Mouse (Mus musculus): ENCODE results near the gene Zfp3.
"Not testable (repeated sequence)": the region's sequence is repeated elsewhere in the genome, so short reads cannot be mapped to it uniquely, and the experiment has no call there.

Zfp3 gene

DNA sequence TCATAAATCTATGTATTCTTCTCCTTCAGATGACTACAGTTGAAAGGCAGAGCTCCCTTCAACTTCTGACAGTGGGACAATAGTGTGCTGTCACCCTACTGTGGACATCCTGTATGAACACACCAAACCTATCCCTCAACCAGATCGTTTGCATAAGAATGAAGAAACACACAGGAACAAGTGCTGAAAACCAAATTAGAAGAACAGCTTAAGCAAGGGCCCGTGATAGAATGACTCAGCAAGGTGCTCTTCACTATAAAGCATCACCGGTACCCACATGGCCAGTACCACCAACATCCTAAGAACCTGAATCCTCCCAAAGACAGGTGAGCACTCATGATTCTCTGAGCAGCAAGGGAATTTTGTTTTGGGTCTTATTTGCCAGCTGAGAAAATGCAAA is 3.6 kb upstream of the Zfp3 start:
- DNase-seq, result not testable (repeated sequence)

DNA sequence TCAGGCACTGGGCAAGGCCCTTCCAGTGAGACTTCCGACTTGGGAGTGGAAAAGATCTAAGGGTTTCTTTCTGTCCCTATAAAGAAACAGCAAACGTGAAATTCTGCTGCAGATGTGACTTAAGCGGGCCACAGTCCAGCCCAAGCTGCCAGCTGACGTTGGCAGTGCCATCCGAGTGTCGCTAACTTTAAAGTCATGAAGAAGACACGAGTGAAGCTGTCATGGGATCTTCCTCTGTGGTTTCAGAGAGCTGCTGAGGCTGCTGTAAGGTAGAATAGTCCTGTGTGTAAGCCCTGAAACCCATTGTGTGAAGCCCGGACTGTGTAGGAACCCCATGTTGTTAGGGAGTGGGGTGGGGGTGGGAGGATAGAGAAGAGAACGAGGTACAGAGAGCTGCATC is 1.4 kb upstream of the Zfp3 start:
- no peak for DNase-seq

DNA sequence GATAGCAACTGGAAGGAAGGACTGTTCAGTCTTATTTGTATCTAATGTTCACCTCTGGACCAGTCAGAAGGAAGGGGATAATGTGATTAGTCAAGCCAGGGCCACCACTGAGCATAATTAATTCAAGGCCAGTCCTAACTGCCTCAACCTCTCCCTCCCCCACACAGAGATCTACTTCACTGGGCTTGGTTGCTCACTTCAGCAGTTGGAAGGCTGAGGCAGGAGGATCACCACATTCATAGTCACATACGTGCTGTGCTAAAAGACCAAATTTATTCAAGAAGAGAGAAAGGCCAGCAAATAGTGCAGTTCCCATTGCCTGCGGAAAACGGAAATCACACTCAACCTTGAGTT is 450 bp upstream of the Zfp3 start:
- no peak for DNase-seq

DNA sequence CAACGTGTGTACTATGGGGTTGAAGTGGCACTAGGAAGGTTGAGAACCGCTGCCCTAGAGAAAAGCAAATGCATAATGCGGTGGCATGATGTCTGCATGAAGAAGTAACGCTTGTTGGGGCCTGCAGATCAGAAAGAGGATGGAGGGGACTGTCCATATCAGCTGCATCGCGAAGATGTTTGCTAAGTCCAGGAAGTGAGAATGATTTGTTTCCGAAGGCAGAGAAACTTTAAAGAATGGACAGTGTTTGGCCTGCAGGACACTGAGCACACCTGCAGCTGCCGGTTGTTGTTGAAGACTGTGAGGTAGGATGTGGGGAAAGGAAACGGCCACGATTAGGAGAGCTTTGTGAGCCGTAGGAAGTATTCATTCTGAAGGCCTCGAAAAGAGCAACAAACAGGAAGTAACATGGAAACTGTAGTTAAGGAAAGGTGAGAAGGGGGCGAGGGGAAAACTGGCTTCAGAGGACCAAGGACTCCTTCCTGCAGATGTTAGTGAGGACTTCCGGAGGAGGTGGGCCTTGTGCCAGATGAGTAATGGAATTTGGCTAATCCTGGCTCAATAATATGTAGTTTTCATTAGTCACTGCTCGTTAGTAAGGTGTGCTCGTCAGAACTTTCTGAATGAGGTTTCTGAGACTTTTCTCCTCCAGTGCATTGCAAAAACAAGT is 1.9 kb downstream of the Zfp3 start:
- peak; percentile 9 for DNase-seq

DNA sequence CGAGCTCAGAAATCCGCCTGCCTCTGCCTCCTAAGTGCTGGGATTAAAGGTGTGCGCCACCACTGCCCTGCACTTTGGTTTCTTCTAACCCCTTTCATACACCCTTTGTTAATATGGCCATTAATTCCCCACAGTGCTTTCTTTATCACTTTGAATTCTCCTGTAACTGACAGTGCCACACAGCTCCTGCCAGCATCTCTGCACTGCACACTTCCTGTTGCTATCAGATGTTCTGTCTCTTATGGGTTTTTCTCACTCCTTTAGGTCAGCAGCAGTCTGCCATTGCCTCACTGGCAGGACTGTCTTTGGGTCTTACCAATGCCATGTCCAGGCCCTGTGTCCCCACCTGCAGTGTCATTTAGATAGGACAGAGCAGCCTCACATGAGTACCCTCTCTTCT is 6.8 kb downstream of the Zfp3 start:
- no peak for DNase-seq

DNA sequence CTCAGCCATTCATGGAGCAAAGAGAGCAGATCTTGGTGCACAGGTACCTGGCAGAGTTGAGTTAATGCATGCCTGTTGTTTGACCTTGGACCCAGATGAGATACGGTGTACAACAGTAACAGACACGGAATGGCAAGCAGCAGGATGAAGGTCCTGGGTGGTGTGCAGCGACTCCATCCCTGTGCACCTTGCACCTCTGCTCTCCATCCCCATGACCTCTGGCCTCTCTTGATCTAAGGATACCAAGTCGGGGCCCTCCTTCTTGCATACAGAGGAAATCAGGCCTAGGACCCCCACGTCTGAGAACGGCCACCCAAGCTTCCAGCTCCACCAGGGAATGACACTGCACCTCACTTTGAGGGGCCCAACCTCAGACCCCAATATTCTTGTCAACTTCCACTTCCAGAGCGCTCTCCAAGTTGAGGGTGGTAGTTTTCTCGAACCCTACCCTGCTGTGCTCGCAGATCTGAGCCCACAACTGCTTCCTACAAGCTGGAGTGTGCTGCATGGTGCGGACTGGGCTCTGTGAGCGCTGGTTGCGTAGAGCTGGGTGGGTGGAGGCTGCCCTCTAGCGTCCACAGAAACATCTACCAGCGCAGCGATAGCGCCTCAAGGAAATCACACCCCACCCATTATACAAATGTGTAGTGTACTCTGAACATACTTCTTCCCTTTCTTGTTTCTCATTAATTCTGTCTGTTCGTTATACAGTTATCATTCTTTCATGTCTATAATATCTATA is 13.0 kb downstream of the Zfp3 start:
- DNase-seq, result peak; percentile 75

DNA sequence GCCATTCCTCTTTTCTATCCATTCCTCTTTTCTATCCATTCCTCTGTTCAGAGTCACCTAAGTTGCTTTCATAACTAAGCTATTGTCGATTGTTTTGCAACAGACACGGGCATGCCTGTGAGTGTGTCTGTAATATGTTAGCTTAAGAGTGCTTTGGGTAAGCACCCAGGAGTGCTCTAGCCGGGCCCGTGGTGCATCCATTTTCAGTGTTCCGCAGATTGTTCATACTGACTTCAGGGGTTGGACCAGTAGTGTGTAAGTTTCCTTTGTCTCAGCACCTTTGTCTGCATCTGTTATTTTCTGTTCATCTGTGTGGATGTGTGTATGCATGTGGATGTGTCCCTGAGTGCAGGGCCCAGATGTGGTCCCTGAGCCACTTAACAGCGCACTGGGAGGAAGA is 13.6 kb downstream of the Zfp3 start:
- no peak for DNase-seq

DNA sequence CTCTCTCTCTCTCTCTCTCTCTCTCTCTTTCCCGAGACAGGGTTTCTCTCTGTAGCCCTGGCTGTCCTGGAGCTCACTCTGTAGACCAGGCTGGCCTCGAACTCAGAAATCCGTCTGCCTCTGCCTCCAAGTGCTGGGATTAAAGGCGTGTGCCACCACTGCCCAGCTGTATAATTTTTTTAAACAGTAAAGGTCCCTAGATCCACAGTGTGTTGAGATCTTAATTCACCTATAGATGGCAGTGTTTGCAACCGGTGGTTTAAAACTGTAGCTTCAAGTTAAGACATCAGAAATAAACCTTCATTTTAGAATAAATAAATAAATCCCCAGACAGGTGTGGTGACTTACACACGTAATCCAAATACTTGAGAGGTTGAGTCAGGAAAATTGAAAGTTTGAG is 14.0 kb downstream of the Zfp3 start:
- DNase-seq, result not testable (repeated sequence)

DNA sequence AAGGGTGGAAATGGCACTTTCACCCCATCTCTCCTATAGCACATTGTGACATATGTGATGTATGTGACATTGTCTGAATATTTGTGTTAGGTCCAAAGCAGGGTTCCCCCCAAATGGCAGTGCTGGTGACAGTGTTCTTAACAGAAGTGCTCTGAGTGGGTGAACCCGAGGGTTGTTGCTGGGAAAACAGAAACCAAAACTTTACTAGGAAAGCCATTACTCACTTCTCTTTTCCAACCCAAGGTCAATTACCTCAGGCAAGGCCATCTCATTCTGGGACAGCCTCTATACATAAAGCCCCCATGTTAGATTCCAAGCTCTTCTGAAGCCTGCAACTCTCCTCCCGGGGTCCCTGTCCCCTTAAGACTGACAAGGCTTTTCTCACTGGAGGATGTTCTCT is 21.9 kb downstream of the Zfp3 start:
- DNase-seq, result no peak

DNA sequence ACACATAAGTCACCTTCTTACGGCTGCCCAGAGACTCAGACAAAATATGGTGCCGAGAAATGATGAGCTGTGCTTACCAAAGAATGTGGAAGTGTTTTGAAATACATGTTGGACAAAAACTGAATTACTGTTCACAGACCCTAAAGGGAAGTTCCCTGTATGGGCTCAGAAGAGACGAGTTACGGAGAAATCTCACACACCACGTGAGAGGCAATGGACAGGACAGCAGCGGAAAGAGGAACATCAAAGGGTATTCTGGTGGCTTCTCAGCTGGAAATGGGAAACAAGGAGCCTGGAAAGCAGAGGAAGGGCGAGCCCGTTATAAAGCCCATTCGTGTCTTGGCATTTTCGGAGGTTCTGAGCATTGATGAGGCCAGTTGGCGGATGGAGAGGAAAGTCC is 23.0 kb downstream of the Zfp3 start:
- DNase-seq, result no peak

DNA sequence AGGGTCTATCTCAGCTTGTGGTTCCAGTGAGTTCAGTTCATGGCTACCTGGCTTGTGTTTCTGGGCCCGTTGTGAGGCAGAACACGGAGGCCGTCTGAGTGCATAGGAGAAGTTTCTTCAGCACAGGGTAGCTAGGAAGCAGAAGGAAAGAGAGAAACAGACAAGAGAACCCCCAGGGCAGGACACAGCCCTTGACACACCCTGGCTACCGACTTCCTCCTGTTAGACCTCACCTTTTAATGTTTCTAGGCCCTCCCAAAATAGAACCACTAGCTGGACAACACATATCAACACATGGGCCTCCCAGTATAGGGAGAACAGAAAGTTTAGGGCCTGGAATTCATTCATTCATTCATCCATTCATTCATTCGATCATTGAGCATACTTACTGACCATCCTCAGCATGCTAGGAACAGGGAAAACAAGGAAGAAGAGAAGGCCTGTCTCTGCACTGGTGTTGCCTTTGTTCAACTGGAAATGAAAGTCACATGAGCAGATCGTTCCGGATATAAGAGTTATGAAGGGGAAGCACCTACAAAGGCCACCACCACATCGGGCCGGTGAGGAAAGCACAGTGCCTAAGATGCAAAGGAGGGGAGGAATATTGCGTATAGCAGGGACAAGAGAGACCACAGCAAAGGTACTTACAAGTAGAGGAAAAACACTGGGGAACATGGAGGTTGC is 25.1 kb downstream of the Zfp3 start:
- no peak for DNase-seq

DNA sequence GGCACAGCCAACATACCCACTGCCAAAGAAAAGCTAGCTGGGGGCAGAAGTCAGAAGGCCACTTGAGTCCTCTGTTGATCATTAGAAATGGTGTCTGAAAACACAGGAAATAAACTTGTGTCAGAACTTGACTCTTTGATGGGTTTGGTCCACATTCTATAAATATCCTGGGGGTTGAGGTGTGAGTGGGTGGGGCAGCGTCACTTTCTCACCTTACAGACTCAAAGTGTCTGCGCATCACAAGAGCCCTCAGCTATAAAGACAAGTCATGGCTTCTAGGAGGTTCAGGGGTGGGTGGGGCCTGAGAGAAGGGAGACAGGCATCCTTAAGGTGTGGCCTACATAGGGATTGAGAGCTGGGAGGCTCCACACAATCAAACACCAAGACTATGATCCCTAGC is 26.4 kb downstream of the Zfp3 start:
- DNase-seq, result no peak

DNA sequence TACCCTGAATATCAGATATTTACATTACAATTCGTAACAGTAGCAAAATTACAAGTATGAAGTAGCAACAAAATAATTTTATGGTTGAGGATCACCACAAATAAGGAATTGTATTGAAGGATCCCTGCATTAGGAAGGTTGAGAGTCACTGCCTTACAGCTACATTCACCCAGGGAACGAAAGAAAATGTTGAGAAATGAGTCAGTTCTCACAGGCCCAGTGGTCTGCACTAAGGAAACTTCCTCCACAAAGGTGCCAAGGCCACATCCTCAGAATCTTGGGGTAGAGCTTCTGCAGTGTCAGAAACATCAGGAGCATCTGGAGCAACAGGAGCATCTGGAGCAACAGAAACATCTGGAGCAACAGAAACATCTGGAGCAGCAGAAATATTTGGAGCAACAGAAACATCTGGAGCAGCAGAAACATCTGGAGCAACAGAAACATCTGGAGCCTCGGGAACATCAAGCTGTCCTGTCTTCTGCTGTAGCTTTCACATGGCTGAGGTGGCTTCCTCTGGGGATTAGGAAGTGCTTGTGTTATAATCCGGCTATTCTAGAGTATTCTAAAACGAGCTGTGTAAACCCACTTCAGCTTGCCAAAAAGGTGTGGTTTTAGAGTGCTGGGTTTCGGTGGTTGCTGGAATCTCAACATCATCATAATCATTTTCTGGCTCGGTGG is 27.0 kb downstream of the Zfp3 start:
- DNase-seq, result no peak

DNA sequence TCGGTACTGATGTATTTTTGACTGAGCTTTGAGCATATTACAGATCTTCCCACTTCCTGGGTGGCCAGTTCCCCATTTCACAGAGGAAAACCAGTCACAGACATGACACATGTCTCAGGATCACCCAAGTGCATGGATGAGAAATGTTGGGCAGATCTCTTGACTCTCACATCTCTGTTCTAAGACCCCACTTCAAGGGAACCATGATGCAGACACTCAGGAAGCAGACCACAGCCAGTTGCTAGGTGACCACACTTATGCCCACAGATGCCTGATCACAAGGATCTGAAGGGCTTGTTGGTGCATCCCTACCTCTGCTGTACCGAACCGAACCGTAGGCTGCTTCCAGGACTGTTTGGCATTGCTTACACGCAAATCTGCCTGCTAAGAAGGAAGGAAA is 27.7 kb downstream of the Zfp3 start:
- DNase-seq, result no peak

DNA sequence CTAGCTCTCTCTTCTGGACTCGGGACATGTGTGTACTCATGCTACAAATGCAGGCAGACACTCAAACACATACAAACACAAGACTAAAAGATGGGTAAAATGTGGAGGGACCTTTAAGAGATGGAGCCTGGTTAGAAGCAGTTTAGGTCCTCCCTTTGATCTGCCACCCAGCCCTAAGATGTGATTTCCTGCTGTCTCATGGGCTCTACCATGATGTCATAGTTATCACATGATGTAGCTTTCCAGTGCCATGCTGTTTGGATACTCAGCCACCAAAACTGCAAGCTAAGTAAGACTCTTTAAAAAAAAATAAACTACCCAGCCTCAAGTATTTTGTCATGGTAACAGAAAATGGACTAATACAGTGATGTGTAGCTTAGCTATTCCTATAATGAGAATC is 28.4 kb downstream of the Zfp3 start:
- DNase-seq, result no peak

DNA sequence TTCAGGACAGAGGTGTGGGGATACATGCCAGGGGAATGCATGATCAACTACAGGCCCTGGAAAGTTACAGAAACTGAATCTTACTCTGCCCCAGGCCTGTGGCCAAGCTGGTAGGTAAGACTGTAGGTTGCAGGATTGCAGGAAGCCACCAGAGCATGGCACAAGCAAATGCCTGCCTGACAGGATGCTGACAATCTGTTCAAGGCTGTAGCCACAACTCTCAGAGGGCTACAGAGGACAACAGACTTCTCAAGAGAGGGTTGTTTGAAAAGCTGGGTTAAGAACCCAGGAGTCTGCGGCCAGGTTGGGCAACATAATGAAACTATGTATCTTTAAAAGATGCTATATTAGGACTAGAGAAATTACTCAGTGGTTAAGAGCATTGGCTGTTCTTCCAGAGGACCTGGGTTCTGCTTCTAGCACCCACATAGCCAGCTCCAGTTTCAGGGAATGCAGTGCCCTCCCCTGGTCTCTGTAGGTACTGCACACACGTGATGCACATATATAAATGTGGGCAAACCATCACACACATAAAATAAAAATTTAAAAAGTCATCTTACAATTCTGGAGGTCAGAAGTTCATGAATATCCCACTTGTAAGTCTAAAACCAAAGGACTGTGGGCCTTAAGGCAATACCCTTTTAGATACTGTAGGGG is 38.3 kb downstream of the Zfp3 start:
- DNase-seq, result no peak

DNA sequence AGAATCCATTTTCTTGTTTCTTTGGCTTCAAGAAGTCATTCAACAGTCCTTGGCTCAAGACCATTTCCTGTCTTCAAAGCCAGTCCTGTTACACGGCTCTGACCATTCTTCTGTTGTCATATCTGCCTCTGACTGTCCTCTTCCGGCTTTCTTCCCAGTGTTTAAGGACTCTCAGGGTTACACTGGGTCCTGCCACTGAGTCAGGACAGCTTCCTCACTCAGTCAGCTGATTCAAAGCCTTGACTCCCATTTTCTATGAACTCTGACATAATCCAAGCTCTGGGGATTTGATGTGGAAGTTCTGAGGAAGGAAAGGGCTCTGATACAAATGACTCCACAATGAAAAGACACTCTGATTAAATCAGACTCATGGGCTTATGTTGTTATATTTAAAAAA is 38.9 kb downstream of the Zfp3 start:
- DNase-seq, result no peak

DNA sequence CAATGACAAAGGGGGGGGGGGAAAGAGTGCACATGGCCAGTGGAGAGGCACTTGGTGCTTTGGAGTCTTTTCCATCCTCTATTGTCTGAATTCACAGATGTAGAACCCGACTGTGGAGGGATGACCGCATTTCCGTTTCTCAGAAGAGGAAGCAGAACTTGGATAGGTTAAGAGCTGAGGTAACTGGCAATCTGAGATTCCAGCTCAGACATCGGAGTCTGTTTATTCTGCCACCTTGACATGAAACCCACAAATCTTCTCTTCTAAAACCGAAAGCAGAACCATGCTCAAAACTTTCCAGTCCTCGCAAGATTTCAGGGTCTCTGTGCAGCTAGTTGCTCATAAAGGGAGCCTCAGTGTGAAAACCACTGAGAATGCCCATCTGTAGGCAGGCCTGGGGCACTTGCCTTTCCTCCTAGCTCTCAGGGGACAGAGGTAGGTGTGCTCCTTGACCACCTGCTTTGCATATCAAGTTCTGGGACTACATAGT is 39.7 kb downstream of the Zfp3 start:
- DNase-seq, result no peak

DNA sequence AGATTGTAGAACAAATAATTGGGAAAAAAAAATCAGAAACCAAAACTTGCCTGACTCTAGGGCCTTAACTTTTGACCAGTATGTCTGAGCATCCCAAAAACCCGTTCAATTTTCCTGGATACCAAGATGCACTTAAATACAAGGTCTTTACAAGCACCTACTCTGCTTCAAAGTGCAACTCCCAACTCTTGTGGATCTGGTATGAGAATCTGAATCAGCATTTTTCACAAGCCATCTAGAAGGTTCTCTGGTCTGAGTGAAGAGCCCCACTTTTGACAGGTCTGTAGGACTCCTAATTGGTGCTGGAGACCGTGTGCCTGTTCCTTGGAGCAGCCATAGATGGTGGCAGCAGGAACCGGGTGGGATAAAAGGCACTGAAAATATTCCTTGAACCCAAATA is 40.4 kb downstream of the Zfp3 start:
- no peak for DNase-seq

DNA sequence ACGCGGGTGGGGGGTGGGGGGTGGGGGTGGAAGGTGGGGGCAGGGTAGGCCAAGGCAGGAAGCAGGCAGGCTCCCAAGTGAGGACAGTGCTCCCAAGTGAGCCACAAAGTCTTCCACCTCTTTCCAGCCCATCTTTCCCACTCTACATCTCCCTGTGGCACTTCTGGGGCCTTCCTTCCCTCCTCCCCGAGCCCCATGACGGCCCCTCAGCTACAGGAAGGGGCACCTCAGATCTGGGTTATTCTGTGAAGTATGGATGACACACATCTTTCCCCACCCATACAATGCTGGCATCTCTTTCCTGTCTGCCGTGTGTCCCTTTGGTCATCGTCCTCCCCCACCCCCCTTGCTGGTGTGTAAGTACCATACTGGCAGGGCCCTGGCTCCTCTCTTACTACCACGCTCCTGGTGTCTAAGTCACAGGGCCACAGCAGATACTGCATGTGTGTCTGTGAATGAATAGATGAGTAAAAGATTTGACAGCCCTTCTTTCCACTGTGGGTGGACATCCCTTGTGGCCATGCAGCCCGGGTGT is 41.7 kb downstream of the Zfp3 start:
- no peak for DNase-seq

DNA sequence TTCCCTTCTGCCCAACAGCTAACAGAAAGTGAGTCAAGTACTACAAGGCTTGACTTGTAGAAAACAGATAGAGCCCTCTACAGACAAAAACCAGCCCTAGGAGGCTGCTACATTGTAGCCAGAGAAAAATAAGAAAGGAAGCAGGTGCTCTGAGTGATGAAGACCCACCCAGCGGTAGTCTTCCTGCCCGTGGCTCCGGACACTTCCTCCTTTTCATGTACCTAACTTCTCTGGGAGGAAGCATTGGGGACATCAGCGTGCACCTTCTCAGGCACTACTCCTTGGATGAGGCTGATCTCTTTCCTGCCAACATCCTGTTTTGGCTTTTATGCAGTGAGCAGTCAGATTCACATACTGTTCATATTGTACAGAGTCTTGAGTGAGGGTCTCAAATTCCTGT is 42.7 kb downstream of the Zfp3 start:
- DNase-seq, result no peak

DNA sequence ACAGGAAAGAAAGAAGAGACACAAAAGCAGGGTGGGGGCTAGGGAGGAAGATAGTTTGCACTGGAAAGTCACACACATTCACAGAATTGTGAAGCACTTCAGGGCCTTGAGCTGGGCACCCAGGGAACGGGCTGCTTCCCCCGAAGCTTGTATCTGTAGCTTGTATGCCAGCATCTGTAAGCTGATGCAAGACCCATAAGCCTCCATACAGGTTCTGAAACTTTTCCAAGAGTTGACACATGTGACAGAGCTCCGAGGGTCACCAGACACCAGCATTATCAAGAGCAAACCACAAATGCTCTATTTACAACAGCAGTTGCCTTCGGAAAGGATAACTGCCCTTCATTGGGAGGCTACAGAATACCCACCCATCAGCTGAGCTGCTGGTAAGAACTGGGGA is 43.6 kb downstream of the Zfp3 start:
- DNase-seq, result no peak

DNA sequence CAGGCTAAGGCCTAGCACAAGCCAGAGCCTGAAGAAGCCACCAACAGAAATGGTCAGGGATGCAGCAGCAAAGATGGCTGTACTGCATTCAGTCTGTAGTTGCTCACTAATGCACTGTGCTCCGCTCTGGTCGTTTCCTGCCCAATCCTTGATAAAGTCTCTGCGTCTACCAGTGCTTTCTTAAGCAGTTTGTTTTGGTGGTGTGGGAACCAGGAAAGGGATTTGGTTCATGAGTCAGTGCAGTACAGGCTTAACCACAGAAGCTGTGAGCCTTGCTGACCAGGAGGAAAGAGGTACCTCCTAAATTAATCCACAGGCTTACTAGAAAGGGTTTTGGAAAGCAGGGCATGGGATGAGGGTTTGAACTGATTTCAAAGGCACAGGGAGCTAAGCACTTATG is 44.1 kb downstream of the Zfp3 start:
- DNase-seq, result no peak
